Mouse (Mus musculus) forebrain, embryonic 13.5 days (tissue): ENCODE data around the gene Olfr557. TPM values are rescaled to one million over a fixed set of nuclear protein-coding genes. Genes with fewer than 3 reads are reported as not detected.

Experiments
- ATAC-seq: fragments of 200-750 bp; cut with Nextera tagmentation; 2 replicates; pipeline ENCODE4 v1.8.0; 2017
- H3K27ac ChIP-seq: fragments of 300-500 bp; sonication (generic); 2 replicates; pipeline ENCODE4 v1.5.1; 2015; ENCODE audit warnings: inconsistent platforms, mild to moderate bottlenecking, moderate library complexity
- H3K27me3 ChIP-seq: fragments of 300-500 bp; sonication (generic); 2 replicates; pipeline ENCODE4 v1.6.1; 2015; ENCODE audit warnings: mild to moderate bottlenecking, inconsistent platforms
- H3K36me3 ChIP-seq: fragments of 300-500 bp; sonication (generic); 2 replicates; pipeline ENCODE4 v1.6.1; 2015; ENCODE audit warnings: mild to moderate bottlenecking, inconsistent platforms; ENCODE audit not compliant: poor library complexity, severe bottlenecking
- H3K4me1 ChIP-seq: fragments of 300-500 bp; sonication (generic); 2 replicates; pipeline ENCODE4 v1.6.1; 2015; ENCODE audit warnings: inconsistent platforms
- H3K4me2 ChIP-seq: fragments of 300-500 bp; sonication (generic); 2 replicates; pipeline ENCODE4 v1.6.1; 2015; ENCODE audit warnings: inconsistent platforms, mild to moderate bottlenecking, moderate library complexity
- H3K4me3 ChIP-seq: fragments of 300-500 bp; sonication (generic); 2 replicates; pipeline ENCODE4 v1.5.1; 2015; ENCODE audit warnings: mild to moderate bottlenecking, inconsistent platforms
- H3K9ac ChIP-seq: fragments of 300-500 bp; sonication (generic); 2 replicates; pipeline ENCODE4 v1.6.1; 2015; ENCODE audit warnings: mild to moderate bottlenecking, inconsistent platforms
- H3K9me3 ChIP-seq: fragments of 300-500 bp; sonication (generic); replicated peaks from 2 replicates; pipeline ENCODE4 v1.6.1; 2016; ENCODE audit warnings: inconsistent platforms
- WGBS: fragments of 180-500 bp; shearing (Covaris S2); methylation state at CpG from one replicate; pipeline ENCODE4 v1.1.7; 2015; 5-methylcytosine and 5-hydroxymethylcytosine counted together
- polyA plus RNA-seq: library from polyadenylated mRNA; unstranded; fragments of >200 nt; fragmentation: Nextera tagmentation; extraction: Ambion mirVana; gene quantifications from 2 replicates; pipeline ENCODE4 v1.2.1, GENCODE M21; 2015

Gene Olfr557
- polyA plus RNA-seq: not detected in 2 replicates

GRCm38 (mm10) chr7:102695358-102696125 lies at the start of gene Olfr557:
Gene Olfr557, plus strand, starts transcription at chr7:102695910.
- Histone ChIP-seq H3K9me3 (no peaks in the 10 kb centered on the region), H3K36me3 (no peaks in the 10 kb centered on the region), H3K4me1 (no peaks in the 10 kb centered on the region), H3K27me3 (no peaks in the 10 kb centered on the region), H3K9ac (no peak within 1 kb of the TSS), H3K4me3 (no peak within 1 kb of the TSS), H3K4me2 (no peak within 1 kb of the TSS), H3K27ac (no peak within 1 kb of the TSS)
- WGBS: 86% methylated on average over 5 of the region's 5 CpGs
- ATAC-seq: no peak

- Histone ChIP-seq H3K4me3 (no peak within 1 kb of the TSS), H3K4me1 (no peaks in the 10 kb centered on the region), H3K9me3 (no peaks in the 10 kb centered on the region), H3K9ac (no peak within 1 kb of the TSS), H3K27ac (no peak within 1 kb of the TSS), H3K36me3 (no peaks in the 10 kb centered on the region), H3K27me3 (no peaks in the 10 kb centered on the region), H3K4me2 (no peak within 1 kb of the TSS)
- WGBS: 75% methylated on average over 1 of the region's 1 CpGs
- no peak for ATAC-seq
Measured at GRCm38 (mm10) chr7:102658523-102658922, 37.2 kb upstream of the Olfr557 start, which contains the start of gene Olfr555. Gene Olfr555, plus strand, starts transcription at chr7:102658823.

GRCm38 (mm10) chr7:102664599-102664998 lies 31.1 kb upstream of the Olfr557 start, which contains the start of gene Olfr556:
Gene Olfr556, plus strand, starts transcription at chr7:102664899.
- H3K27me3 ChIP-seq: no peaks in the 10 kb centered on the region
- H3K4me3 ChIP-seq: no peak within 1 kb of the TSS
- WGBS: 64% methylated on average over 3 of the region's 3 CpGs
- no peak within 1 kb of the TSS for H3K9ac ChIP-seq
- H3K4me1 ChIP-seq: no peaks in the 10 kb centered on the region
- no peak within 1 kb of the TSS for H3K27ac ChIP-seq
- H3K9me3 ChIP-seq: no peaks in the 10 kb centered on the region
- no peak for ATAC-seq
- no peaks in the 10 kb centered on the region for H3K36me3 ChIP-seq
- no peak within 1 kb of the TSS for H3K4me2 ChIP-seq

GRCm38 (mm10) chr7:102665378-102665777 lies 30.3 kb upstream of the Olfr557 start:
- Histone ChIP-seq H3K4me2 (no peak overlapping the region), H3K9me3 (no peaks in the 10 kb centered on the region), H3K27ac (no peak overlapping the region), H3K4me3 (no peak overlapping the region), H3K36me3 (no peaks in the 10 kb centered on the region), H3K27me3 (no peaks in the 10 kb centered on the region), H3K4me1 (no peaks in the 10 kb centered on the region), H3K9ac (no peak overlapping the region)
- no peak for ATAC-seq
- WGBS: 39% methylated on average over 2 of the region's 2 CpGs

GRCm38 (mm10) chr7:102676225-102676624 lies 19.5 kb upstream of the Olfr557 start:
- Histone ChIP-seq H3K9ac (no peak overlapping the region), H3K4me3 (no peak overlapping the region), H3K9me3 (no peaks in the 10 kb centered on the region), H3K4me1 (no peaks in the 10 kb centered on the region), H3K4me2 (no peak overlapping the region), H3K36me3 (no peaks in the 10 kb centered on the region), H3K27me3 (no peaks in the 10 kb centered on the region), H3K27ac (no peak overlapping the region)
- 84% methylated on average over 2 of the region's 2 CpGs for WGBS
- ATAC-seq: no peak

GRCm38 (mm10) chr7:102681916-102682315 lies 13.8 kb upstream of the Olfr557 start:
- Histone ChIP-seq H3K4me2 (no peak overlapping the region), H3K4me1 (no peaks in the 10 kb centered on the region), H3K27ac (no peak overlapping the region), H3K9ac (no peak overlapping the region), H3K27me3 (no peaks in the 10 kb centered on the region), H3K4me3 (no peak overlapping the region), H3K36me3 (no peaks in the 10 kb centered on the region), H3K9me3 (no peaks in the 10 kb centered on the region)
- WGBS: 93% methylated on average over 1 of the region's 1 CpGs
- ATAC-seq: no peak

- peak within 1 kb of the TSS; percentile 75 for H3K4me2 ChIP-seq
- peak within 1 kb of the TSS; percentile 62 for H3K4me3 ChIP-seq
- ATAC-seq: peak; percentile 100
- H3K9ac ChIP-seq: peak within 1 kb of the TSS; percentile 73
- H3K27ac ChIP-seq: peak within 1 kb of the TSS; percentile 48; the same call in 1 of the 2 replicates
- H3K36me3 ChIP-seq: no peaks in the 10 kb centered on the region
- H3K4me1 ChIP-seq: no peaks in the 10 kb centered on the region; the same call in 1 of the 2 replicates
- H3K27me3 ChIP-seq: no peaks in the 10 kb centered on the region
- no peaks in the 10 kb centered on the region for H3K9me3 ChIP-seq
- WGBS: under 1% methylated on average over 39 of the region's 40 CpGs
Measured at GRCm38 (mm10) chr7:102686944-102687501, 8.7 kb upstream of the Olfr557 start, which contains the start of gene Trim68. Gene Trim68, minus strand, starts transcription at chr7:102687327.

- H3K27me3 ChIP-seq: no peaks in the 10 kb centered on the region
- H3K4me2 ChIP-seq: no peak overlapping the region
- no peak for ATAC-seq
- no peaks in the 10 kb centered on the region for H3K36me3 ChIP-seq
- no peak overlapping the region for H3K4me3 ChIP-seq
- H3K27ac ChIP-seq: no peak overlapping the region
- no peaks in the 10 kb centered on the region for H3K4me1 ChIP-seq
- no peaks in the 10 kb centered on the region for H3K9me3 ChIP-seq
- H3K9ac ChIP-seq: no peak overlapping the region
- 85% methylated on average over 7 of the region's 7 CpGs for WGBS
Measured at GRCm38 (mm10) chr7:102698461-102698860, 2.8 kb downstream of the Olfr557 start.

- no peaks in the 10 kb centered on the region for H3K4me1 ChIP-seq
- no peaks in the 10 kb centered on the region for H3K27me3 ChIP-seq
- no peaks in the 10 kb centered on the region for H3K9me3 ChIP-seq
- H3K27ac ChIP-seq: no peak within 1 kb of the TSS
- no peak for ATAC-seq
- no peak within 1 kb of the TSS for H3K4me2 ChIP-seq
- H3K9ac ChIP-seq: no peak within 1 kb of the TSS
- H3K4me3 ChIP-seq: no peak within 1 kb of the TSS
- no peaks in the 10 kb centered on the region for H3K36me3 ChIP-seq
Measured at GRCm38 (mm10) chr7:102701915-102702314, 6.2 kb downstream of the Olfr557 start, which contains the start of gene Olfr558. Gene Olfr558, plus strand, starts transcription at chr7:102702215.

GRCm38 (mm10) chr7:102718970-102719369 lies 23.3 kb downstream of the Olfr557 start, which contains the start of gene Olfr33:
Gene Olfr33, minus strand, starts transcription at chr7:102719070.
- Histone ChIP-seq H3K9me3 (no peaks in the 10 kb centered on the region), H3K27me3 (no peaks in the 10 kb centered on the region), H3K36me3 (no peaks in the 10 kb centered on the region), H3K27ac (no peak within 1 kb of the TSS), H3K9ac (no peak within 1 kb of the TSS), H3K4me1 (no peaks in the 10 kb centered on the region), H3K4me3 (no peak within 1 kb of the TSS), H3K4me2 (no peak within 1 kb of the TSS)
- WGBS: 31% methylated on average over 1 of the region's 1 CpGs
- no peak for ATAC-seq

- no peaks in the 10 kb centered on the region for H3K27me3 ChIP-seq
- no peaks in the 10 kb centered on the region for H3K9me3 ChIP-seq
- H3K4me2 ChIP-seq: no peak within 1 kb of the TSS
- no peak for ATAC-seq
- H3K4me3 ChIP-seq: no peak within 1 kb of the TSS
- no peaks in the 10 kb centered on the region for H3K36me3 ChIP-seq
- no peak within 1 kb of the TSS for H3K27ac ChIP-seq
- no peaks in the 10 kb centered on the region for H3K4me1 ChIP-seq
- no peak within 1 kb of the TSS for H3K9ac ChIP-seq
Measured at GRCm38 (mm10) chr7:102727391-102727790, 31.7 kb downstream of the Olfr557 start, which contains the start of gene Olfr559. Gene Olfr559, minus strand, starts transcription at chr7:102727491.

GRCm38 (mm10) chr7:102733793-102734192 lies 38.1 kb downstream of the Olfr557 start:
- H3K9ac ChIP-seq: no peak overlapping the region
- no peak overlapping the region for H3K4me2 ChIP-seq
- no peaks in the 10 kb centered on the region for H3K4me1 ChIP-seq
- H3K4me3 ChIP-seq: no peak overlapping the region
- WGBS: 86% methylated on average over 1 of the region's 1 CpGs
- no peak for ATAC-seq
- no peak overlapping the region for H3K27ac ChIP-seq
- no peaks in the 10 kb centered on the region for H3K9me3 ChIP-seq
- H3K27me3 ChIP-seq: no peaks in the 10 kb centered on the region
- no peaks in the 10 kb centered on the region for H3K36me3 ChIP-seq
